Mouse (Mus musculus) T-cell, adult 2 months (primary cell): Measurements from ENCODE around the gene Sec16a.

Experiments
- DNase-seq: peaks from one replicate; pipeline ENCODE4 v3.0.0; 2022; ENCODE audit warnings: low spot score

Sec16a gene

DNA sequence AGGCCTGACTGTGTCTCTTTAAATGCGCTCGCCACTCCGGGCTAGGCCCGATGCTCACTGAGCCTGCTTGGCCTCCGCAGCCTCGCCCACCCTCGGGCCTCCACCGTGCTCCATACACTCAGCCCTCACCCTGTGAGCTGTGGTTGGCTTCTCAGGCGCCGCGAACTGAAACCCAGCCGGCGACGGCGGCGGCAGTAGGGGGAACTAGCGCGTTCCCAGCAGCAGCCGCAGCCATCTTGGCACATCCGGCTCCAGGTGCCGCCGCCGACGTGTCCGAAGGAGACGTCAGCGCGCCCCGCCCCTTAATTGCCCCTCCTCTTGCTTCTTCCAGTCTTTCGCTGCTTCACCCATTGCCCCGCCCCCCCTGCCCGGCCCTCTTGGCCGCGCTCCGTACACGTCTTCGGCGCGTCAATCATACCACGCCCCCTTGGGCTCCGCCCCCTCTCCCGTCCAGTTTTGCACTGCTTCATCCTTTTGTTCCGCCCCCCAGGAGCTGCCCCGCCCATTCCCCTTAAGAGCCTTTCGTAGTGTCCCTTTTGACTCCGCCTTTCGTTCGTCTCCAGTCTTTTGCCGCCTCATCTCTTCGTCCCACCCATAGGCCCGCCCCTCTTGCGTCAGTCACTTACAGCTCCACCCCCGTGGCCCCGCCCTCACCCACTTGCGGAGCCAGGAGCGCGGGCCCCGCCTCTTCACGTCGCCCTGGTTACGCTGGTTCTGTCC, at the start of gene Sec16a:
Gene Sec16a (minus strand): TSS at position 271 of the 720 bp plus-strand sequence.
- DNase-seq: peak; percentile 100

DNA sequence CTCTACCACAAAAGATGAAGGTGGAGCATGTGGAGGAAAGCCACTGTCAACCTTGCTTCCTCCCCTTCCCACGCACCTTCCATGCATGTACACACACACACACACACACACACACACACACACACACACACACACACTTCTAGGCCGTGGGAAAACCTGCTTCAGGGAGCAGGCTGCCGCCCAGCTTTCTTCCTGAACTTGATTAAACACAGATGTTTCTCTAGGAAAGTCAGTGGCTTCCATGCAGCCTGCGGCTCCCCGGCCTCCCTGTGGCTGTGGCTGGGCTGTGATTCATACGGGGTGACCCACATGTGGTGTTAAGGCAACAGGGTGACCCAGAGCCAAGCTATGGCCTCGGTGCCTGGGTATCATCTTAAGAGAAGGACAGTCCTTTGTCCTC, 49.4 kb upstream of the Sec16a start:
- no peak for DNase-seq

DNA sequence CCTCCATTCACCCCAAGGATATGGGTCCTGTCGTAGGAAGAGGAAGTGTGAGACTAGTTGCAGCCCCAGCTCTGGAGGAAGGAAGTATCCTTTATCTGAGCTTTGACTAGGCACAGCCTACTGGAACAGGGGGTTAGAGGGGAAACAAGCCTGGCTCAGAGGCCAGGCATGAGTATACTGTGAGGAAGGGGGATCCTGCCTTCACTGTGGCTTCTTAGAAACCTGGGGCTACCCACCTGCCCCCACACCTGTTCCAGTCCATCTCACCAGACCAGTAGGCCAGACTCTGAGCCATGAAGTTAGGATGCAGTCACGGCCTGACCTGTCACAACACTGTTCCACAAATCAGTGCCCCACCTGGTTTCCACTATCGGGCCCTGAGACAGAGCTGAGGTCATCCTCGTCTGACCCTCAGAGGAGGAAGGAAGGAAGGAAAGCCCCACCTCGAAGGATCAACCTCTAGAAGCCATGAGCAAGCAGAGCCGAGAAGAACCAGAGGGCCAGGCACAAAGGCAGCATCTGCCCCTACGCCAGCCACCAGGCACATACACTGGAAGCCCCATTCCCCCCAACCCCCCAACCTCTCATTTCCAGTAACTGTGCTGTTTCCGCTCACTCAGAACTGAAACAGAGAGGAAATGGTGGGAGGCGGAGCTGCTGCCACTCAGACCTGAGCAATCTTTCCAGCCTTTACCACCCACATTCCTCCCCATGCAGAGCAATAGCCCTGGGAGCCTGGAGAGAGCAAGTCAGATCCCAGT, 48.2 kb upstream of the Sec16a start:
- peak; percentile 63 for DNase-seq

DNA sequence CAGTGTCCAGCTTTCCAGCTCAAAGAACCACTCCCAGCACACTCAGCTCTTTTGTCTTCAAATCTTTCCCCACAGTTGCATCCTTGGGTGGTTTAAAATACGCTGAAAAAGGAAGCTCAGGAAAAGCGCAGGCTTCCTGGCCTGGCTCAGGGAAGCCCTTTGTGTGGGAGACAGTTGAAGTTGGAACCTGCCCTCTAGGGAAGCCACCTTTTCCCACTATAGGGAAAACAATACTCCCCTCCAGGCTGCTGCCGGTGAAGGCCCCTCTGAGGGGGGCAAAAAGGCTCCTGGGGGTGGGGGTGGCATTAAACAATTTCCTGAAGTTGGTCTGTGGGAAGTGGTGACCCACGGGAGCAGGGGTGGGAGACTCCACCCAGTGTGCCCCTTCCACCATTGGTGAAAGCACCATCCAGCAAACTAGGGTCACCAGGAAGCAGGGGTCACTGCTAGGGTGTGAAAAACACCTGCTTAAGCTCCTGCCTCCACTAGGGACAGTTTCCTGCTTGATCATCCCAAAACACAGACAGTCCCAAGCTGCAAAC, 45.8 kb upstream of the Sec16a start:
- DNase-seq: no peak

DNA sequence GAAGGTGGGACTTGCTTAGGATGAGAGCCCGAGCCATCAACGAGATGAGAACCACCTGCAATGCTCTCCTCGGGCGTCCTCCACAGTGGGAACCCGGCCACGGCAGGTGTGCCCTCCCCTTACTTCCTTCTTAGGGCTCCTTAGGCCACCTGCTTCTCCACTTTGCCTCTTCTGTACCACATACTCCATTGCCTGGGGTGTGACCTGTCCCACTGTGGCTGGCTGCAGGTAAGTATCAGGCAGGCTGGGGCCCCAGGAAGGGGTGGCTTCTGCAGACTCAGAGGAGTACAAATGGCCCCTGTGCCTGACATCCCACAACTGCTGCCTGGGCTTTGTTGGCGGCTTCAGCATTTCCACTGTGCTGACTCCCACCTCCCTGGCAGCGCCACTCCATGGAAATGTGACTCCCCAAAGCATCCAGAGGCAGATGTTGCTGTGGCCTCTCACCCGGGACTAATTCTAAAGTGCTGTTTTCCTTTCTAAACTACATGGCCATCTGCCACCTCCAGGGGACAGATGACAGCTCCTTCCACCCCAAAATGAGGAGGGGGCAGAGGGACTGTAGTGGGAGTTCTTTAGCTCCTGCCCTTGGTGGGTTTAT, 43.6 kb upstream of the Sec16a start:
- no peak for DNase-seq

DNA sequence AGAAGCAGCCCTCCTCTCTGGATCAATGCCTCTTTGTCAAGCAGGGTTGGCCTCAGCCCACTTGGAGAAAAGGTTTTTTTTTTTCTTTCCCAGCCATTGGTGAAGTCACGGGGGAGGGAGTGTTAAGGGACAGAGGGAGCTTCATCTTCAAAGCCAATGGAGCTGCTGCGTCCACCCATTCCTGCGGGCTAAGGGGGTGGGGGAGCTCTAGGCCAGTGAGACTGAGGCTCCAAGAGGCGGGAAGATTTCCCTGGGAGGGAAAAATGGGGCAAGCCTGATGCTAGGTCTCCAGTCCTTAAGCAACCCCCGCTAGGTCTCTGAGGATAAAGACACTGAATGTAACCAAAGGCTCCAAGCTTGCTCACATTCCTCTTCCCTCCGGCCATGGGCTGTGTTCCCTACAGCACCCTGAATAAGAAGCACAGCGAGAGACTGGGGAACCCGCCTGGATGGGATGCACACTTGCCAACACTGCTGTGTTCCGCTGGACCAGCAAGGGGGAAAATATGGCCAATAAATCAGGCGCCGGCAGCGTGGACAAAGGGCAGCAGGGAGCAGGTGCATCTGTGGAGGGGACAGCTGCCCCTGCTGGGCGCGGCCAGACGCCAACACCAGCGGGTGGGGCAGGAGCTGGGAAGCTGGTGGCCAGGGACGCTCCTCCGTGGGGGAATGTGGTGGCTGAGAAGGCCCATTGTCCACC, 42.5 kb upstream of the Sec16a start:
- no peak for DNase-seq

DNA sequence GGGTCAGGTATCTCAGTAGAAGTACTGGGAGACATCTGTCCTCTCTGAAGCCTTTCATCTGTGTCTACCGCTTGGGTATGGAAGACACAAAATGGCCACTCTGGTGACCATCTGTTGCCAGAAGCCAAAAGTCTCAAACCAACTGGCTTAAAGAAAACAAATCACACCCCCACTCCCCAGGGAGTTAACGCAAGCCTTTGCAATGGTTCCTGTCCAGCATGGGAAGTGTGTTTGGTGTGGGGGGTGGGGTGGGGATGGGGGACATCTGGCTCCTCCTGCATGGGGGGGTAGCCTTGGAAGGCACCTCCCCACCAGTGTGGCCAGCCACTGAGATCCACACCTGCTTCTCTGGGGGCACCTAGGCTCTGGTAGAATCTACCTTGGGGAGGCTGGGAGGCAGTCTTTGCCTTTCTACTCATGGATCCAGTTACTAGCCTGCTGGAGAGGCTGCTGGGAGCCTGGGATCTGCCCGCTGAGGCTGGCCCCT, 41.9 kb upstream of the Sec16a start:
- no peak for DNase-seq

DNA sequence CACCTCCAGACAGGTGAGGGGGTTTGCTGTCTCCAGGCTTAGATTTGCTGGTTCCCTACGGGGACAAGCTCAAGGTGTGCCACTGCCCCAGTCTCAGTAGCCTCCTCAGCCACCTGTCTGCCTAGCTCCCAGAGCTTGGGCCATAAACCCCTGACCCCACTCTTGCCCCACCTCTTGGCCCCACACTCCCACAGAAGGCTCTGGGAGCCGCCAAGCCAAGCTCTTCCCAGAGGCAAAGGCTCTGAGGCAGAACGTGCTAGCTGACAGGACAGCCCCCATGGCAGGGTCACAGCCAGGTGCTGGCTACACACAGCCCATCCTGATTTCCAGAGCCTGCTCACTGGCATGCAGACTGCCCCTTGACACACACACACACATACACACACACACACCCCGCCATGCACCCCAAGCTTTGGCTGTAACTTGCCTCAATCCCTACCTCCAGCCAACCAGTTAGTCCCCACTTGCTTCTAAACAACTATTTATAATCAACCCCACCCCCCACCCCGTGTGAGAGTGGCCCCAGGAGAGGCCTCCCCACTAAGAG, 41.3 kb upstream of the Sec16a start:
- DNase-seq: no peak

DNA sequence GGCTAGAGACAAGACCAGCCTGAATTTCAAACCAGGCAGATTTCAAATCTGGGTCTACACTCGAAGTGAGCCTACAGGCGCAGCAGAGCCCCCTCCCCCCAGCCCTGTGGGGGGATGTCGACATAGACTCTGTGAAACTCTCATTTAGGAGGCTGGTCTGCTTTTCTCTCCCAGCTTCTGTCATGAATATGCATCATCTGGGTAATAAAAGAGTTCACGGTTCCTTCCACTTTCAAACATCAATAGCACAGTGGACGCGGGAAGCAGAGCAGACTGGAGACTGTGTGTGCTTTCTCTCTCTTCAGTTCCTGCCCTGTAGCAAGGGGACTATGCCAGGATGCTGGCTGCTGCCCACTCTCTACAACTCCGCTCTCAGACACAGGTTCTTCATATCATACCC, 40.7 kb upstream of the Sec16a start:
- no peak for DNase-seq

DNA sequence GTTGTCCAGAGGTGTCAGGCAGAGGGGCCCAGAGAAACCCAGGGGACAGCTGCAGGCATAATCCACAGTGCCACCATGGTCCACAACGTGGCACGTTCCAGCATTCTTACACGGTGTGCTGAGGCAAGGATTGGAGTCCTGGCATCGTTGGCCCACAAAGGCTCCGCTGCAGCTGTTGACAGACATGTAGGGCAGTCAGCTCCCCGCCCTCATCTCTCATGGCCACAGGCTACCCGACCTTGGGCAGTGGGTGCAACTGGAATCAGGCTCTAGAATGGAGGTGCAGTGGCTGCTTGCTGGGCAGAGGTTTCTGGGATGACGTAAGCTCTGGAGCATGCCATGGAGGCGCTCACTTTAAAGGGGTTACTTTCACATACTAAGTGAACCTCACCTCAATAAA, 40.3 kb upstream of the Sec16a start:
- DNase-seq: no peak

DNA sequence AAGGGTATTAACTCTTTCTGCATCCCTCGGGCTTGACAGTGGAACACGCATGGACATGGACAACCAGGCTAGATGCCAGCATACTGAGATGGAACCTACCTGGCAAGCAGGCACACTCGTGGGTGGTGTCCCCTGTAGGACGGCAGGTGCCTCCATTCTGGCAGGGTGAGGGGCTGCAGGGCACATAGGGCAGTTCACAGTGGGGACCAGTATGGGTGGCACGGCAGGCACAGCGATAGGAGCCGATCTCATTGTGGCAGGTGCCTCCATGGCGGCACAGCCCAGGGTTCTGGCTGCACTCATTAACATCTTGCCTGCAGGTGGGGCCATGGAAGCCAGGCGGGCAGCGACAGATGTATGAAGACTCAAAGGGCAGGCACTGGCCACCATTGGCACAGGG, 39.2 kb upstream of the Sec16a start:
- no peak for DNase-seq

DNA sequence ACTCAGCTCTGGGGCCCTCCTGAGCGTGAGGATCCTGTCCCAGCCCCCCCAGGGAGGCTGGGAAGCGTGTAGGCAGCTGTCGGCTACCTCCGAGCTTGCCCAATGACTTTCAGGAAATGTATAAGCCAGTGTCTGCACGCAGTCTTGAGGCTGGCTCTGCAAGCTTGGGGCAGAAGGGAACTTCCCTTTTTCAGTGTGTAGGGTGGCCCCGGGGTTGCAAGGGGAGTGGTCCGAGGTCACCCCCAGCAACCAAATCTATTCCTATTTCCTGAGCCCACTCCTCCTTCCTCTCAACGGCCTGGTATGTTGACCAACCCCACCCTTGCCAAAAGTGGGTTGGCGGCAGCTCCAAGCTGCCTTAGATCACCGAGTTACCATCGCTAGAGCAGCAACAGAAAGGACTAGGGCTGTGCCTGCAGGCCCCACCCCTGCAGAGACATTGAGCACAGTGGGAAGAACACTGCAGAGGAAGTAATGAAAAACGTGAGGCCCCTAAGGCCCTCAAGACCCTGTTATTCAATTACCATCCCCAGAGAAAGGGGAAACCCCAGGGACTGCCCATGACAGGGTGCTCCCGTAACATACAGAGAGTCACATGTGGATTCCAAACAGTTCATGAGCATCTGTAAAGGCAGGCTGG, 38.3 kb upstream of the Sec16a start:
- peak; percentile 15 for DNase-seq

DNA sequence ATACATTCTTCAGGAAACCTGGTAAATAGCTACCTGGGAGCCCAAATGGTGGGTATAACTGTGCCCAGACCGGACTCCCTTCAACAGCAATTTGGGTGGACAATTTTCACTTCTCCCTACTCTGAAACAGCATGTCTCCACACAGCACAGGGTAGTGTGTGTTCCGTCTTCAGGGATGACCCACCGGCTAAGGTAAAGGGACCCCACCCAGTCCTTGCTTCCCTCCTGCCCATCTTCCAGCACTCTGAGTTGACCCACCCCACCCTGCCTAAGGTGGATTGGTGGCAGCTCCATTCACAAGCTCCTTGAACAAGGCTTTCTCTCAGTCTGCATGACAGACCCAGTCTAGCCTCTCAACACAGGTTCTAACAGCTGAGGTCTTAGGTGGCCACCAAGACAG, 37.8 kb upstream of the Sec16a start:
- DNase-seq: no peak

DNA sequence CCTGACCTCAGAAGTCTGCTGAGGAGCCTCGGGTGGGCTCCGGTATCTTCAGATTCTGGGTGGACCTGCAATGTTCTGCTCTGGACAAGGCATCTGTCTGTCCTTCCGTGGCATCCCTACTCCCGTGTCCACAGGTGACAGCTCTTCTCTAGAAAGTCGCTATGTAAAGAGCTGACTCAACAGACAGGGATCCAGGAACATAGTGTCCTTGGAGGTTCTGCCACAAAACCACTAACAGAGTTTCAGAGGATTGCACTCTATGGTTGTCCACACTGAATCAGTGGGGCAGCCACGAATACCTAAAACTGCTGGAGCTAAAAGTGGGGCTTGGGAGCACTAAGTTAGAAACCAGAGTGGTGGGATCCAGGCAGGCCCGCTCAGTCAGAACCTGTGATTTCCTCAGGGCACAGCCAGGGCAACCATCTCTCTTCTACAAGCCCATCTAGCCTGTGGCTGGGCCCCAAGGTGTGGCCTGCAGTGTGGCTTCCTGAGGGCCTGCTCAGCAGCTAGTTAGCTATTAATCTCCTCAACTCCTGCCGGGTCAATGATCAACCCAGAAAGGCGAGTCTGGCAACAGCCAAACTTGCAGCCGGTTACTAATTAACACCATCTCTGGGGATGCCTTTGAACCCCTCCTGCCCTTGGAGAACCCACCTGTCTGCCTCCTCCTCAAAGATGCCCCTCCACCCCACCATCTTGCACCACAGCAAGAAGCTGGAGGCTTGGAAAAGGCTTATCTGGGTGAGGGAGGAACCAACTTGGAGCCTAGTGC, 36.9 kb upstream of the Sec16a start:
- no peak for DNase-seq

DNA sequence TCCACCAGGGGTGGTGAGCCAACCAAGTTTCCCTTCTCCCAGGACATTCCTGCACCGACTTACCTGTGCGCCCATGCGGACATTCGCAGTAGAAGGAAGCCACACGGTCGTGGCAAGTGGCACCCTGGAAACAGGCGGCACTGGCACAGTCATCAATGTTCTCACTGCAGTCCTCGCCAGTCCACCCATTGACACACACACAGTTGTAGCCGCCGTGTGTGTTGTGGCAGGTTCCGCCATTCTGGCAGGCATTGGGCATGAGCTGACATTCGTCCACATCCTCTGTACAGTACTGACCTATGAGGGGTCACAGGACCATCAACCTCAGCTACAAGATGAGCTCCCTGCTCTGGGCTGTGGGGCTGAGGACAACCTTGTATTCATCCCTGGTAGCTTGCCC, 35.9 kb upstream of the Sec16a start:
- no peak for DNase-seq

DNA sequence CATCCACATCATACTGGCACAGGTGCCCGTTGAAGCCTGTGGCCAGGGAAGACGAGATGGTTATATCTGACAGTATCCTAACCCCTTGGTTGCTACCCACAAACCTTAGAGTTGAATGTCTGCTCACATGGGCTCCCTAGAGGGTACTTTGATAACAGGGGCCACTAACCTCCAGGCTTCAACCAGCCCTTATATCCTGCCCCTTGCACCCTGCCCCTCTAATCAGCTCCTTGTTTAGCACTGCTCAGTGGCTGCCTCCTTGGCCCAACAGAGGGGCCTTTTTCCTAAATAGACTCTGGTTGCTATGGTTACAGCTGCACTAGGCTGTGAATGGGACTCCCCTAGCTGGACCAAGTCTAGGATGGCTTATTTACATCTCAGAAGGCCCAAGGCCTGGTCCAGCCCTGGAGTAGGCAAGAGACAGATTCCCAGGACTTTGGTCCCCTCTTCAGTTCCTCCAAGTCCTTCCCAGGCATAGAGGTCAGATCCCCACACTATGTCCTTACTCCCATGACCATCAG, 33.7 kb upstream of the Sec16a start:
- no peak for DNase-seq

DNA sequence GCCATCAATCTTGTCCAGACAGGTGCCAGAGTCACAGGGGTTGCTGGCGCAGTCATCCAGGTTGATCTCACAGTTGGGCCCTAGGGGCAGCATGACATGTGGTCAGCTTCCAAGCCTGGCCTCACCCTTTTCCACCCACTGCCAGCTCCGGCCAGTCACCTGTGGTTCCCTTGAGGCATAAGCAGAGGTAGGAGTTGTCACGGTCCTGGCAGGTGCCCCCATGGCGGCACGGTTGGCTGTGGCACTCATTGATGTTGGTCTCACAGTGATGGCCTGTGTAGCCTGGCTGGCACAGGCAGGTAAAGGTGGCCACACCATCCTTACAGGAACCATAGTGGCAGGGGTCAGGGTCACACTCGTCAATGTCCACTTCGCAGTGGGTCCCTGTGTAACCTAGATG, 32.9 kb upstream of the Sec16a start:
- no peak for DNase-seq

DNA sequence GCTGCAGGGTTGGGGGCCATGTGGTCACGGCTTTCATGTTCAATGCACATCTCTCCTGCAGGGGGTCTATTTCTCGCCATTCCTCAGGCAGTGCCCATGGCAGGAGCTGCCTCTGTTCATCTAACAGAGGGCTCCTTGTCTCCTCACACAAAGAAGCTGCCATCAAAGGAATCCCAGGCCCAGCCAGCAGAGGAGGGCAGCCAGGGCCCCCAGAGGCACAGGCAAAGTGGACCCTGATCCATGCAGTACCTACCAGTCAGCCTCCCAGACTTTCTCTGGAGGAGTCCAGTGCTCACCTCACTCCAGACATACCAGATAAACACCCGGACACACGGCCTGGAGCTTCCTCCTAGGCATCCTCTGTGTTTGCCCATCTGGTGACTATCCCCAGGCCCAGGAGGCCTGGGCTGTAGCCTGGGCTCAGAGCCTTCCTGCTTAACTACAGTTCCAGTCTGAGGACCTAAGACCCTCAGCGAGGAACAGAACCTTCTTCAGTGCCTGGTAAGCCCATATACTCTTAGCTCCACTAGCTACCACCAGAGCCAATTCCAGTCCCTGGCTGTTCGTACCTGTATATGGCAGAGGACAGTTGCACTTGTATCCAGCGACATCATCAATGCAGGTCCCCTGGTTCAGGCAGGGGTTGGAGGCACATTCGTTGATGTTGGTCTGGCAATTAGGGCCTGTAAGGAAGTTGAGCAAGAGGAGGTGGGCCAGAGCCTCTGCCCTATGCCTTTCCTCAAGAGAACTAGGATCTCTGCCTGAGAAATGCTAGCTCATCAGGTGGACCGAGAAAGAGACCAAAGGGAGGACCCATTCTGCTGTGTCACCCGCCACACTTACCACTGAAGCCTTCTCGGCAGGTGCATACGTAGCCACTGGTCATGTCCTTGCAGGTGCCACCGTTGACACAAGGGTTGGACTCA, 30.8 kb upstream of the Sec16a start:
- DNase-seq: no peak

DNA sequence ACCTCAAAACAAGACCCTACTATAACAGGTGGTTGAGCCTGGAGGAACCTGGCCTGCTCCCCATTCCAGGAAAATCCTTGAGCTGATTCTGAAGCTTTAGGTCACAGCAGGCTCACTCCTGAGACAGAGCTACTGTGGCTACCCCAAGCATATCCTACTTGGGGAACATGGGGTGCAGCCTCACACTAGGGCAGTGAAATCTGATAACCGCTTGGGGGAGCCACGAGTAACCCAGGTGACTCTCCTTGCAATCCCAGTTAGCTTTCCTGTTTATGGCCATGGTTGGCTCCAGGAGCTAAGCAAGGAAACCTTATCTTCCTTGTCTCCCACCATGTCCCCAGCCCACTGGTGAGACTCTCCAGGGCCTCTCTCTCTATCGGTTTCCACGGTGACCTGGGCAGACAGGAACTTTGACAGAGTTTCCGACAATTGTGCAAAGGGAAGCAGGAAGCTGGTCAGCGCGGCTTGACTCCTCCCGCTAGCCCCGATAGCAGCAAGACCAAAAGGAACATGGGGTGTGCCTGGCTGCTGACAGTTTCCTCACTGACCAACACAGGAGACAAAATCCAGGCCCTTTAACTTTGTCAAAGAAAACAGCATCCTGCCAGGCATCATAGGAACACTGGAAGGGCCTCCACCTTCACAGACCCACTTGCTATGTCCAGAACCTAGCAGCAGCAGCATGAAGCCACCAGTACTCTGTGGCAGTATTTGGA, 29.9 kb upstream of the Sec16a start:
- no peak for DNase-seq
